Mouse (Mus musculus) kidney, embryonic 15.5 days (tissue): ENCODE results near the gene Acer1. TPM values are rescaled to one million over a fixed set of nuclear protein-coding genes. Genes with fewer than 3 reads are reported as not detected.
"Not testable (repeated sequence)": the region's sequence is repeated elsewhere in the genome, so short reads cannot be mapped to it uniquely, and the experiment has no call there.

Source experiments
- ATAC-seq: fragments of 200-750 bp; cut with Nextera tagmentation; replicated peaks from 2 replicates; pipeline ENCODE4 v1.8.0; 2017; ENCODE audit warnings: moderate TSS enrichment; ENCODE audit not compliant: low FRiP score
- H3K27ac ChIP-seq: fragments of 300-500 bp; sonication (generic); 2 replicates; pipeline ENCODE4 v1.5.1; 2015; ENCODE audit warnings: mild to moderate bottlenecking, inconsistent platforms
- H3K27me3 ChIP-seq: fragments of 300-500 bp; sonication (generic); 2 replicates; pipeline ENCODE4 v1.6.1; 2015; ENCODE audit warnings: inconsistent platforms
- H3K36me3 ChIP-seq: fragments of 300-500 bp; sonication (generic); 2 replicates; pipeline ENCODE4 v1.6.1; 2015; ENCODE audit warnings: inconsistent platforms
- H3K4me1 ChIP-seq: fragments of 300-500 bp; sonication (generic); 2 replicates; pipeline ENCODE4 v1.6.1; 2015; ENCODE audit warnings: inconsistent platforms
- H3K4me2 ChIP-seq: fragments of 300-500 bp; sonication (generic); 2 replicates; pipeline ENCODE4 v1.6.1; 2015; ENCODE audit warnings: moderate library complexity, mild to moderate bottlenecking, inconsistent platforms
- H3K4me3 ChIP-seq: fragments of 300-500 bp; sonication (generic); replicated peaks from 2 replicates; pipeline ENCODE4 v1.5.1; 2015; ENCODE audit warnings: mild to moderate bottlenecking, inconsistent platforms
- H3K9ac ChIP-seq: fragments of 300-500 bp; sonication (generic); 2 replicates; pipeline ENCODE4 v1.6.1; 2015; ENCODE audit warnings: mild to moderate bottlenecking, inconsistent platforms
- H3K9me3 ChIP-seq: fragments of 300-500 bp; sonication (generic); replicated peaks from 2 replicates; pipeline ENCODE4 v1.6.1; 2016; ENCODE audit warnings: inconsistent platforms
- WGBS: fragments of 180-500 bp; shearing (Covaris S2); methylation state at CpG from one replicate; pipeline ENCODE4 v1.1.7; 2015; ENCODE audit warnings: mixed read lengths; 5-methylcytosine and 5-hydroxymethylcytosine counted together
- polyA plus RNA-seq: library from polyadenylated mRNA; unstranded; fragments of >200 nt; fragmentation: Nextera tagmentation; extraction: Ambion mirVana; gene quantifications from 2 replicates; pipeline ENCODE4 v1.2.1, GENCODE M21; 2015

Gene Acer1
- polyA plus RNA-seq, 1 experiment from 2014 or later = not detected

- WGBS = 1% methylated on average over 39 of the region's 45 CpGs
- Histone ChIP-seq H3K36me3 (no peaks in the 10 kb centered on the region), H3K27ac (peak overlapping the region; percentile 68), H3K27me3 (0 out of 2 replicates have a peak, but pooled peaks cover 2% of the 10 kb centered on the region), H3K9ac (peak overlapping the region; percentile 93), H3K4me1 (peaks cover 37% of the 10 kb centered on the region), H3K4me3 (peak overlapping the region; percentile 90), H3K9me3 (no peaks in the 10 kb centered on the region; the same call in 1 of the 2 replicates), H3K4me2 (peak overlapping the region; percentile 74)
- peak; percentile 69 for ATAC-seq
Observed at GRCm38 (mm10) chr17:56934545-56935330, 47.2 kb downstream of the Acer1 start.

GRCm38 (mm10) chr17:56933395-56933794 is 48.5 kb downstream of the Acer1 start:
- ATAC-seq = no peak
- 0 out of 2 replicates have a peak, but pooled peaks cover 2% of the 10 kb centered on the region for H3K27me3 ChIP-seq
- H3K4me2 ChIP-seq = peak overlapping the region; percentile 74
- peaks cover 37% of the 10 kb centered on the region for H3K4me1 ChIP-seq
- no peaks in the 10 kb centered on the region for H3K36me3 ChIP-seq
- H3K27ac ChIP-seq = no peak overlapping the region
- no peak overlapping the region for H3K9ac ChIP-seq
- 96% methylated on average over 2 of the region's 2 CpGs for WGBS
- no peaks in the 10 kb centered on the region; the same call in 1 of the 2 replicates for H3K9me3 ChIP-seq
- H3K4me3 ChIP-seq = no peak overlapping the region; the same call in 1 of the 2 replicates

DNA sequence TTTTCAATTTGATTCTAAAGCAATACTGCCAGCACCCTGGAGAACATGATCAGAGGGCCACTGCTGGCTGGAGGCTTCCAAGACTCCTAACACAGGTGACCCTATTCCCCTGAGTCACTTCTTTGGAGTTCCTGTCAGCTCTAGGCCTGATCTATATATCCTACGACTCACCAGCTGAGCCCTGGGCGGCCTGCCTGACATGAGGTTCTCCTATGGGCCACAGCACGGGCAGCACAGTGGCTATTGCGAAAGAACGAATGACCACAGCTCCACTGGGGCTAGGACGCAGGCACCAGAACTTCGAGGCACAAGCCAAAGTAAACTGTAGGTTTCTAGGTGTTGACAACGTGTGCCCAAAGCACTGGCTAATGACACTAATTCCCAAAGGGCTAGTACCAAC is 51.9 kb downstream of the Acer1 start:
- Histone ChIP-seq H3K27ac (no peak overlapping the region), H3K36me3 (peaks cover 12% of the 10 kb centered on the region), H3K4me2 (no peak overlapping the region), H3K9ac (no peak overlapping the region), H3K9me3 (no peaks in the 10 kb centered on the region), H3K4me1 (peaks cover 33% of the 10 kb centered on the region), H3K27me3 (no peaks in the 10 kb centered on the region), H3K4me3 (no peak overlapping the region)
- WGBS = 81% methylated on average over 8 of the region's 8 CpGs
- ATAC-seq = no peak

DNA sequence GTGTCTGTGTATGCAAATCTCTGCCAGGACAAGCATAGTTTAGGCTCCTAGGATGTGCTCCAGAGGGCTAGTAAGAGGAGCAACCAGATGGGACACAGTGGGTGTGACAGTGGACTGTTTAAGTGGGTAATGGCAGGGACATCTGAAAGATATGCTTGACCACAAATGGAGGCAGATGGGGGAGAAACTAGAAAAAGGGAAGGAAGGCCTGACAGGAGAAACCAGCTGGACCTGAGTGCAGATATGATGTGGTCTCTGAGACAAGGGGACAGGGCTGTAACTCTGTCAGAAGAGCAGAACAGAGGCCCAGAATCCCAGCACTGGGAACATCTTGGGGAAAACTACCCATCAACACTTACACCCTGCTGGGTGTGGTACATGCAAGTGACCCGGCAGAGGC is 52.4 kb downstream of the Acer1 start:
- 75% methylated on average over 1 of the region's 1 CpGs for WGBS
- H3K9me3 ChIP-seq = no peaks in the 10 kb centered on the region
- no peak overlapping the region for H3K4me2 ChIP-seq
- ATAC-seq = no peak
- H3K4me1 ChIP-seq = peaks cover 31% of the 10 kb centered on the region
- no peak overlapping the region for H3K27ac ChIP-seq
- H3K36me3 ChIP-seq = peaks cover 17% of the 10 kb centered on the region
- no peak overlapping the region for H3K9ac ChIP-seq
- H3K4me3 ChIP-seq = no peak overlapping the region
- no peaks in the 10 kb centered on the region for H3K27me3 ChIP-seq

DNA sequence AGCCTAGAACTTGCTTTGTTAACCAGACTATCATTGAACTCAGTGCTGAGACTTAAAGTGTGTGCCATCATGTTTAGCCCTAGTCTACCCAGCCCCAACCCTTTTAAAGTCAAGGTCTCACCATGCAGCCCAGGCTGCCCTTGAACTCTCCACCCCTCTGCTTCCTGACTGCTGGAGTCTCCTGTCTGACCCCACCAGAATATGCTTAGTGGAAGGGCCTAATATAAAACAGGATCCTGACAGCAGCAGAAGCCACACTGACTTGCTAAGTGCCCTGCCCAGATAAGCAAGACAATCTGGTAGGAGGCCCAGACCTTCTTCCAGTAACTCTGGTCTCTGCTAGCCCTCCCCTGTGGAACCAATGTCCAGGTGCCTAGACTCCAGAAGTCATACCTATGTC is 52.8 kb downstream of the Acer1 start:
- peaks cover 21% of the 10 kb centered on the region for H3K36me3 ChIP-seq
- H3K27ac ChIP-seq = no peak overlapping the region
- H3K9ac ChIP-seq = no peak overlapping the region
- no peak for ATAC-seq
- H3K9me3 ChIP-seq = no peaks in the 10 kb centered on the region
- no peak overlapping the region for H3K4me3 ChIP-seq
- no peaks in the 10 kb centered on the region for H3K27me3 ChIP-seq
- no peak overlapping the region for H3K4me2 ChIP-seq
- peaks cover 27% of the 10 kb centered on the region for H3K4me1 ChIP-seq

- Histone ChIP-seq H3K4me2 (no peak overlapping the region), H3K4me1 (no peaks in the 10 kb centered on the region), H3K9me3 (no peaks in the 10 kb centered on the region), H3K36me3 (peaks cover 46% of the 10 kb centered on the region), H3K4me3 (no peak overlapping the region), H3K27ac (no peak overlapping the region), H3K9ac (no peak overlapping the region), H3K27me3 (no peaks in the 10 kb centered on the region)
- ATAC-seq = no peak
- WGBS = 90% methylated on average over 2 of the region's 2 CpGs
Observed at GRCm38 (mm10) chr17:56925998-56926397, 55.9 kb downstream of the Acer1 start.

DNA sequence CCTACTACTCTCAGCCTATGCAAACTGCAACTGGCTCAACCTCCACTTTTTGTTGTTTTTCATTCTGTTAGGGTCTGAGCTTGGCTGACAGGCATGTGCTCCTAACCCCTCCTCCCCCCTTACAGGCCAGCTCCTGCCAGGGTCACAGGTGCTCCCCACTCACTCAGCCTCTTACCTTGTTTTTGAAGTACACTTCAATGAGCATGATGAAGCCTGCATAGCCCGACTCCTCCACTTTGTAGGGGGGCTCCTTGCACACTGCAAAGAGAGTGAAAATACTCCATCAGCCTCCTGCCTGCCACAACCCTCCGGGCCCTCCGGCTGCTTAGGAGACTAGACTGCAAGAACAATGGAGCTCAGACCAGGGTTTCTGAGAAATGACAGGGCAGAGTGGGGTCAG is 62.2 kb downstream of the Acer1 start:
- no peak overlapping the region for H3K27ac ChIP-seq
- H3K4me3 ChIP-seq = no peak overlapping the region
- WGBS = 74% methylated on average over 3 of the region's 3 CpGs
- ATAC-seq = no peak
- peaks cover 86% of the 10 kb centered on the region for H3K36me3 ChIP-seq
- no peaks in the 10 kb centered on the region for H3K27me3 ChIP-seq
- H3K4me2 ChIP-seq = no peak overlapping the region
- no peaks in the 10 kb centered on the region for H3K9me3 ChIP-seq
- H3K4me1 ChIP-seq = no peaks in the 10 kb centered on the region
- H3K9ac ChIP-seq = no peak overlapping the region

DNA sequence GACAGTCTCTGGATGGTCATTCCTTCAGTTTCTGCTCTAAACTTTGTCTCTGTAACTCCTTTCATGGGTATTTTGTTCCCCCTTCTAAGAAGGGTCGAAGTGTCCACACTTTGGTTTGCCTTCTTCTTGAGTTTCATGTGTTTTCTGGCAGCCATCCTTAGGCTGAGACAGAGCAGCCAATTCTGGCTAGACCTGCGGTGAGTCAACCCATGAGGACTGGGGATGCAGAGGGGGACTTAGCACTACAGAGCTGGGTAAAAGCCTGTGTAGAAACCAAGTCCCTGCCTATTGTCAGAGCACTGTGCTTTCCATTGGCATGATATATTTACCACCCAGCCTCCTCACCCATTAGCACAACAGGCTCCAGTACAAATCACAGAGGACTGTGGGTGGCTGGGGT is 64.8 kb downstream of the Acer1 start:
- no peaks in the 10 kb centered on the region for H3K4me1 ChIP-seq
- H3K9ac ChIP-seq = no peak overlapping the region
- H3K27ac ChIP-seq = no peak overlapping the region
- no peaks in the 10 kb centered on the region for H3K9me3 ChIP-seq
- H3K27me3 ChIP-seq = no peaks in the 10 kb centered on the region
- WGBS = 90% methylated on average over 2 of the region's 2 CpGs
- no peak for ATAC-seq
- peaks cover 91% of the 10 kb centered on the region for H3K36me3 ChIP-seq
- H3K4me3 ChIP-seq = no peak overlapping the region
- no peak overlapping the region for H3K4me2 ChIP-seq

- Histone ChIP-seq H3K4me2 (no peak overlapping the region), H3K9ac (no peak overlapping the region), H3K27ac (no peak overlapping the region), H3K9me3 (no peaks in the 10 kb centered on the region), H3K27me3 (no peaks in the 10 kb centered on the region), H3K4me3 (no peak overlapping the region), H3K4me1 (peaks cover 1% of the 10 kb centered on the region; the same call in 1 of the 2 replicates), H3K36me3 (peaks cover 89% of the 10 kb centered on the region)
- no peak for ATAC-seq
Observed at GRCm38 (mm10) chr17:56913444-56913843, 68.5 kb downstream of the Acer1 start.

- 94% methylated on average over 3 of the region's 3 CpGs for WGBS
Observed at GRCm38 (mm10) chr17:56913023-56913422, 68.9 kb downstream of the Acer1 start.

DNA sequence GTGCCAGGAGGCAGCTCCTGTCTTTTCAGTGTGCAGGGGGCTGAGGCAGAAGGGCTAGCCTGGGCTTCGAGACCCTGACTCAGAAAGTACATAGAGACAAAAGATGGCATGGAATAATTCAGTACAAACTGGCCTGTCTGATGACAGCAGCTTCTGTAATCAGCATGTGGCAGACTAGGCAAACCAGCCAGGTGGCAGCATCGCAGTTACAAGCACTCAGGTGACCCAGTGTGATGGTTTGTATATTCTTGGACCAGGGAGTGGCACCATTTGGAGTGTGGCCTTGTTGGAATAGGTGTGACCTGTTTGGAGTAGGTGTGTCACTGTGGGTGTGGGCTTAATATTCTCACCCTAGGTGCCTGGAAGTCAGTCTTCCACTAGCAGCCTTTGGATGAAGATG is 72.2 kb downstream of the Acer1 start:
- H3K4me3 ChIP-seq, H3K9me3 ChIP-seq, H3K27me3 ChIP-seq, H3K9ac ChIP-seq, ATAC-seq, H3K4me2 ChIP-seq, H3K27ac ChIP-seq: not testable (repeated sequence)
- 91% methylated on average over 2 of the region's 2 CpGs for WGBS
- Histone ChIP-seq H3K36me3 (peaks cover 92% of the 10 kb centered on the region), H3K4me1 (peaks cover 13% of the 10 kb centered on the region)

More at GRCm38 (mm10) chr17:56913023-56913422, 68.9 kb downstream of the Acer1 start:
- Histone ChIP-seq H3K4me3 (no peak overlapping the region), H3K36me3 (peaks cover 90% of the 10 kb centered on the region), H3K27ac (no peak overlapping the region), H3K9me3 (no peaks in the 10 kb centered on the region), H3K4me2 (no peak overlapping the region), H3K9ac (no peak overlapping the region), H3K27me3 (no peaks in the 10 kb centered on the region), H3K4me1 (peaks cover 6% of the 10 kb centered on the region)
- ATAC-seq = no peak

DNA sequence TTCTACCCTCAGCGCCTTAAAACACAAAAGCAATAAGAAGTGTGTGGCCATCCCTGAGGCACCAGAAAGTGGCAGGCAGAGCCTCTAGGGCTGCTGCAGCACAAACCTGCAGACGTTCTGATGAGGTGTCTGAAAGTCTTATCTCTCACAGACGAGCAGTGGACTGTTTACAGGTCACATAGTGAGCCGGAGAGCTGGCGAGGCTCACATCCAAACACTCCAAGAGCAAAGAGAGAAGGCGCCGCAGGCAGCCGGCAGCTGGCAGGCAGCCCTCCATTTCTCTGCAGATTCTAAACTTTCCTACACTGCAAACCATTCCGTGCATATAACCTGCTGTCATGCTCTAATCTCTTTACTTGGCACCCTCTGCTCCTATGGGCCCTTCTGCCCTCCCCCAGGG is 74.0 kb downstream of the Acer1 start:
- Histone ChIP-seq H3K9ac (no peak overlapping the region), H3K4me2 (no peak overlapping the region), H3K27ac (no peak overlapping the region), H3K36me3 (peaks cover 90% of the 10 kb centered on the region), H3K27me3 (no peaks in the 10 kb centered on the region), H3K4me1 (peaks cover 13% of the 10 kb centered on the region), H3K9me3 (no peaks in the 10 kb centered on the region), H3K4me3 (no peak overlapping the region)
- 80% methylated on average over 9 of the region's 9 CpGs for WGBS
- no peak for ATAC-seq

- ATAC-seq = no peak
- Histone ChIP-seq H3K36me3 (peaks cover 90% of the 10 kb centered on the region), H3K27me3 (no peaks in the 10 kb centered on the region), H3K4me2 (no peak overlapping the region), H3K4me3 (no peak overlapping the region), H3K4me1 (peaks cover 13% of the 10 kb centered on the region), H3K9me3 (no peaks in the 10 kb centered on the region), H3K9ac (no peak overlapping the region), H3K27ac (no peak overlapping the region)
- 83% methylated on average over 5 of the region's 5 CpGs for WGBS
Observed at GRCm38 (mm10) chr17:56907096-56907495, 74.8 kb downstream of the Acer1 start.
